Mouse (Mus musculus): ENCODE measurements around the gene Gm48552. TPM values are rescaled to one million over a fixed set of nuclear protein-coding genes. Genes with fewer than 3 reads are reported as not detected.

Gm48552 gene
- total and polyA plus RNA-seq, 3 experiments, result 0.89 to 1.2 TPM; not detected in 1

DNA sequence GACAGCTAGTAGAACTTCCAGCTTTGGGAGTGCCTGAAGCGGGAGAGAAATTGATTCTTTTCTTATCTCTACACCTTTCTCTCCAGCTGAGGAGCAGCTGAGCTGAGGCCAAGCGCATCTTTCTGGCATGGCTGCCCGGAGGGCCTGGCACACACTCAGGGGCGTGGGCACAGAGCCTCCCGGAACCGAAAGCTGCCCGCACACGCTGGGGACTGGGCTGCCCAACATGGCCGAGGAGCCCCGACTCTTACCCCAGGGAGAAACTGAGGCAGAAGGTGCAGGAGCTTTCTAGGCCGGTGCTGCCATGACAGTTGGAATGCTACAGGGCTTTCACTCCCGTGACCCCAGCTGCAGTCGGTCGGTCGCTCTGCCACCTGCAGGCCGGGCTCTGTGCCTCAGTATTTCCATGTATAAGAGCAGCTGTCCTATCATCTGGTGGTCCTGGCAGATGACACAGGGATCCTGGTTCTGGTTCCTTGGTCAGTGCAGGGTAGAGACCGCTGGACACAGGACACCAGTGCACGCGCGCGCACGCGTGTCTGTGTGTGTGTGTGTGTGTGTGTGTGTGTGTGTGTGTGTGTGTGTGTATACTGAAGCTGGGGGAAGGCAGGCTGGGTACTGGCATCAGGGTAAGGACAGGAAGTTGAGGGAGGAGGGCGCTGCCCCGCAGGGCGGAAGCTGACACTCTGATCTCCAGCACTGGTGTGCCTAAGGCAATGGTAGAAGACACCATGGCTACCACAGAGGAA, 44.9 kb downstream of the Gm48552 start:
- Histone ChIP-seq H3K4me3 (ENCODE audit: control insufficient read depth in 1 of 2, insufficient read depth in 1 of 2, low read depth in 2 of 2, low read length in 2 of 2) (peak overlapping the region; percentile 39 to 48), H3K27ac (ENCODE audit: control insufficient read depth, low read depth, low read length) (peak overlapping the region; percentile 38), H3K36me3 (ENCODE audit: control insufficient read depth in 1 of 2, insufficient read depth in 2 of 2, low read length in 2 of 2) (peaks cover 0 to 3% of the 10 kb centered on the region in 2 experiments; a peak in 1 of 4 replicates), H3K27me3 (ENCODE audit: control insufficient read depth in 1 of 2, insufficient read depth in 2 of 2, low read length in 2 of 2) (peaks cover 0 to 3% of the 10 kb centered on the region in 2 experiments; a peak in 2 of 4 replicates), H3K9me3 (replicated peaks; ENCODE audit: insufficient read depth, low read length) (no peaks in the 10 kb centered on the region), H3K9ac (ENCODE audit: control insufficient read depth, low read depth, low read length, poor library complexity, severe bottlenecking) (peak overlapping the region; percentile 53), H3K4me1 (ENCODE audit: control insufficient read depth in 1 of 2, insufficient read depth in 2 of 2, low read length in 2 of 2) (peaks cover 0 to 23% of the 10 kb centered on the region in 2 experiments; a peak in 2 of 4 replicates), H3K79me2 (ENCODE audit: control insufficient read depth, insufficient read depth, low read length, poor library complexity) (no peaks in the 10 kb centered on the region; the same call in 1 of the 2 replicates)
- DNase-seq (ENCODE audit: low read depth, low spot score), result peak; percentile 70
- TF ChIP-seq HCFC1 (IDR thresholded peaks at IDR 0.05; ENCODE audit: low read depth, low read length) (no peak), SMC3 (IDR thresholded peaks at IDR 0.05; ENCODE audit: low read depth, low read length) (0 out of 2 replicates have a peak, but pooled peaks have one; percentile 5), SIN3A (IDR thresholded peaks at IDR 0.05; ENCODE audit: low read length) (no peak; the same call in none of the 2 replicates), ETS1 (IDR thresholded peaks at IDR 0.05; ENCODE audit: low read depth, low read length) (peak; percentile 84), GATA1 (IDR thresholded peaks at IDR 0.05; ENCODE audit: low read depth, low read length) (0 out of 2 replicates have a peak, but pooled peaks have one; percentile 29), CTCF (IDR thresholded peaks at IDR 0.05 in 2 of 3, conservative IDR thresholded peaks at IDR 0.05 in 1 of 3; ENCODE audit: control insufficient read depth in 1 of 3, insufficient read depth in 1 of 3, low read depth in 2 of 3, low read length in 3 of 3, poor library complexity in 1 of 3, severe bottlenecking in 1 of 3) (peak in 2 of 3 experiments; percentile 9 to 23; a peak in 2 of 6 replicates), NELFE (IDR thresholded peaks at IDR 0.05; ENCODE audit: low read depth, low read length) (peak; percentile 22; the same call in 1 of the 2 replicates)

DNA sequence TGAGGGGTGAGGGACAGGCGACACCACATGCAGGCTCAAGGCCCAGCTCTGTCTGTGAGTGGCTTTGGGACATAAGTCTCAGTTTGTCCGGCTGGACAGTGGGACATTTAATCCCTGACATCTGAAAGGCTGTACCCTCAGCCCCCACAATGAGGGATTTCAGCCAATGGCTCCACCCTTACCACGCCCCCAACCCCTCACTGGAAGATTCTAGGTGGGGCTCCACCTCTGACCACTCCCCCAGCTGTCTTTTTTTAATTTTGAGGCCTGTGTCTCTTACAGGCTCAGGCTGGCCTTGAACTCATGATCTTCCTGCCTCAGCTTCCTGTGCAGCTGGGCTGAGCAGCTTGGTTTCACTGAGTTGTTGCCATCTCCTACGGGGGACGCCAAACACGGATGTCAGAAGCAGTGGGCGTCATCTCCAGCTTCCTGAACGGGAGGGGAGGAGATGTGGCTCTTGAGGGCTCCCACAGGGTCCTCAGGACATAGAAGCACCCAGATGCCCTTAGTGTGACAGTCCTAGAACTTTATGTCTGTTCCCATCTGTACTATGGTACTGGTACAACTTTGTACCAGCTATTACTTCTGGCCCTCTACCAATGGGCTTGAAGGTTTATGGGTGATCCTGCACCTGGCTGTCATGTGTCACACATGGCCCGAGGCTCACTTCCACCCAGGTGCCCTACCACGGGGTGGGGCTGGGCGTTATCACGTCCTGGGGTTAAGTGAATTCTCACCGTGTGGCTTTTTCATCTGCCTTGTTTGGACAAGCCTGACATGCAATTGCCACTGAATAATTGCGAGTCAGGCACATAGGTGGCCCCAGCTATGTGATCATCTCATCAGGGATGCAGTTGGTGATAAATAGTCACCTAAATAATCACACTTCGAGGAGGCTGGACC, 45.8 kb downstream of the Gm48552 start:
- Histone ChIP-seq H3K36me3 (ENCODE audit: control insufficient read depth in 1 of 2, insufficient read depth in 2 of 2, low read length in 2 of 2) (no peaks in the 10 kb centered on the region; a peak in 1 of 4 replicates), H3K27me3 (ENCODE audit: control insufficient read depth in 1 of 2, insufficient read depth in 2 of 2, low read length in 2 of 2) (peaks cover 0 to 3% of the 10 kb centered on the region in 2 experiments; a peak in 2 of 4 replicates), H3K4me1 (ENCODE audit: control insufficient read depth in 1 of 2, insufficient read depth in 2 of 2, low read length in 2 of 2) (peaks cover 0 to 19% of the 10 kb centered on the region in 2 experiments; a peak in 2 of 4 replicates), H3K4me3 (ENCODE audit: control insufficient read depth in 1 of 2, insufficient read depth in 1 of 2, low read depth in 2 of 2, low read length in 2 of 2) (peak overlapping the region; percentile 39 to 48; a peak in 3 of 4 replicates), H3K27ac (ENCODE audit: control insufficient read depth, low read depth, low read length) (peak overlapping the region; percentile 6; the same call in 1 of the 2 replicates), H3K9ac (ENCODE audit: control insufficient read depth, low read depth, low read length, poor library complexity, severe bottlenecking) (peak overlapping the region; percentile 18; the same call in 1 of the 2 replicates), H3K79me2 (ENCODE audit: control insufficient read depth, insufficient read depth, low read length, poor library complexity) (no peaks in the 10 kb centered on the region; the same call in 1 of the 2 replicates), H3K9me3 (replicated peaks; ENCODE audit: insufficient read depth, low read length) (no peaks in the 10 kb centered on the region)
- peak; percentile 77 for DNase-seq (ENCODE audit: low read depth, low spot score)
- TF ChIP-seq RCOR1 (IDR thresholded peaks at IDR 0.05; ENCODE audit: low read depth, low read length) (no peak), SIN3A (IDR thresholded peaks at IDR 0.05; ENCODE audit: low read length) (0 out of 2 replicates have a peak, but pooled peaks have one; percentile 17), ZNF384 (IDR thresholded peaks at IDR 0.05; ENCODE audit: low read depth, low read length) (peak; percentile 81)

DNA sequence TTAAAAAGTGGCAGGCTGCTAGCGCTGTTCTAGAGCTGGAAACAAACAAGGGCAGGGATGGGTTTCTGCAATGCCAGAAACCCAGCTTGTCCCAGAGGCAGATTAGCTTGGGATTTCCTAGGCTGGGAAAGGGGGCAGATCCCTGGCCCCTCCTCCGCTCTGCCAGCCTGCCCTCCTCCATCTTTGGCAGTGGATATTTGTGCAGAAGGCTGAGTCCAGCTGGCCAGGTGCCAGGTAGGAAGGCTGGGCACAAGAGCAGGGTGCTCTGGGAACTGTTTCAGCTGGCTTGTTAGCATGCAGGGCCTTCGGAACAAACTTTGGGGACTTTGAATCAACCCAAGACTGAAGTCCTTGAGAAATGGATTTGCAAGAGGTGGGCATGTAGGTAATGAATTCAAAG, 46.6 kb downstream of the Gm48552 start:
- no peak overlapping the region for H3K27ac ChIP-seq (ENCODE audit: control insufficient read depth, low read depth, low read length)
- no peaks in the 10 kb centered on the region; a peak in 1 of 4 replicates for H3K36me3 ChIP-seq (ENCODE audit: control insufficient read depth in 1 of 2, insufficient read depth in 2 of 2, low read length in 2 of 2)
- no peak for DNase-seq (ENCODE audit: low read depth, low spot score)
- no peak overlapping the region for H3K4me3 ChIP-seq (ENCODE audit: control insufficient read depth in 1 of 2, insufficient read depth in 1 of 2, low read depth in 2 of 2, low read length in 2 of 2)
- no peaks in the 10 kb centered on the region for H3K9me3 ChIP-seq (replicated peaks; ENCODE audit: insufficient read depth, low read length)
- peaks cover 0 to 19% of the 10 kb centered on the region in 2 experiments; a peak in 2 of 4 replicates for H3K4me1 ChIP-seq (ENCODE audit: control insufficient read depth in 1 of 2, insufficient read depth in 2 of 2, low read length in 2 of 2)
- no peak overlapping the region for H3K9ac ChIP-seq (ENCODE audit: control insufficient read depth, low read depth, low read length, poor library complexity, severe bottlenecking)
- H3K79me2 ChIP-seq (ENCODE audit: control insufficient read depth, insufficient read depth, low read length, poor library complexity), result no peaks in the 10 kb centered on the region; the same call in 1 of the 2 replicates
- no peak for TF ChIP-seq GATA1 (IDR thresholded peaks at IDR 0.05; ENCODE audit: low read depth, low read length)
- TF ChIP-seq TAL1 (IDR thresholded peaks at IDR 0.05; ENCODE audit: low read length), result no peak
- no peak for TF ChIP-seq USF2 (IDR thresholded peaks at IDR 0.05; ENCODE audit: borderline replicate concordance in 1 of 2, insufficient read depth in 1 of 2, low read depth in 1 of 2, low read length in 2 of 2)
- no peak for TF ChIP-seq EP300 (IDR thresholded peaks at IDR 0.05; ENCODE audit: low read depth in 1 of 2, low read length in 2 of 2)
- TF ChIP-seq ELF1 (IDR thresholded peaks at IDR 0.05; ENCODE audit: low read depth, low read length), result no peak
- H3K27me3 ChIP-seq (ENCODE audit: control insufficient read depth in 1 of 2, insufficient read depth in 2 of 2, low read length in 2 of 2), result peaks cover 0 to 3% of the 10 kb centered on the region in 2 experiments; a peak in 2 of 4 replicates
